Mouse (Mus musculus): ENCODE results near the gene Camsap2.

Camsap2 gene

GRCm38 (mm10) chr1:136344768-136345453 lies 993 bp downstream of the Camsap2 start:
- in situ Hi-C loops (cut with MboI, MseI): loop anchor here (10.0 kb wide), 1 partner anchor 1210 kb away; the partner anchor contains the start of gene Ptpn7

GRCm38 (mm10) chr1:136344281-136344680 lies 1.6 kb downstream of the Camsap2 start:
- in situ Hi-C loops (cut with MboI, MseI): loop anchor here (10.0 kb wide), 1 partner anchor 1209 kb away; the partner anchor contains the start of gene Ptpn7

- in situ Hi-C loops (cut with MboI, MseI): loop anchor here (10.0 kb wide), 1 partner anchor 1209 kb away; the partner anchor contains the start of gene Ptpn7
Observed at GRCm38 (mm10) chr1:136343727-136344126, 2.2 kb downstream of the Camsap2 start.

- in situ Hi-C loops (cut with MboI, MseI): loop anchor here (10.0 kb wide), 1 partner anchor 1206 kb away; the partner anchor contains the start of gene Ptpn7
Observed at GRCm38 (mm10) chr1:136340541-136340940, 5.4 kb downstream of the Camsap2 start.

- in situ Hi-C loops (cut with MboI, MseI): no loop called here
Observed at GRCm38 (mm10) chr1:136334743-136335142, 11.2 kb downstream of the Camsap2 start.

GRCm38 (mm10) chr1:136333512-136333911 lies 12.4 kb downstream of the Camsap2 start:
- in situ Hi-C loops (cut with MboI, MseI): no loop called here

- in situ Hi-C loops (cut with MboI, MseI): no loop called here
Observed at GRCm38 (mm10) chr1:136333071-136333470, 12.8 kb downstream of the Camsap2 start.

- in situ Hi-C loops (cut with MboI, MseI): no loop called here
Observed at GRCm38 (mm10) chr1:136331836-136332235, 14.1 kb downstream of the Camsap2 start.

GRCm38 (mm10) chr1:136329426-136329825 lies 16.5 kb downstream of the Camsap2 start:
- in situ Hi-C loops (cut with MboI, MseI): no loop called here

GRCm38 (mm10) chr1:136328640-136329039 lies 17.3 kb downstream of the Camsap2 start:
- in situ Hi-C loops (cut with MboI, MseI): no loop called here

GRCm38 (mm10) chr1:136327638-136328037 lies 18.3 kb downstream of the Camsap2 start:
- in situ Hi-C loops (cut with MboI, MseI): no loop called here

GRCm38 (mm10) chr1:136325933-136326332 lies 20.0 kb downstream of the Camsap2 start:
- in situ Hi-C loops (cut with MboI, MseI): no loop called here

GRCm38 (mm10) chr1:136322331-136322730 lies 23.6 kb downstream of the Camsap2 start:
- in situ Hi-C loops (cut with MboI, MseI): no loop called here

GRCm38 (mm10) chr1:136316317-136316716 lies 29.6 kb downstream of the Camsap2 start:
- in situ Hi-C loops (cut with MboI, MseI): no loop called here

- in situ Hi-C loops (cut with MboI, MseI): no loop called here
Observed at GRCm38 (mm10) chr1:136309193-136309592, 36.7 kb downstream of the Camsap2 start.

GRCm38 (mm10) chr1:136306424-136306823 lies 39.5 kb downstream of the Camsap2 start:
- in situ Hi-C loops (cut with MboI, MseI): no loop called here

- in situ Hi-C loops (cut with MboI, MseI): loop anchor here (10.0 kb wide), 1 partner anchor 1451 kb away; no protein-coding TSS in a partner anchor
Observed at GRCm38 (mm10) chr1:136293961-136294360, 51.9 kb downstream of the Camsap2 start.

- in situ Hi-C loops (cut with MboI, MseI): loop anchor here (10.0 kb wide), 1 partner anchor 1455 kb away; no protein-coding TSS in a partner anchor
Observed at GRCm38 (mm10) chr1:136289803-136290202, 56.1 kb downstream of the Camsap2 start.

GRCm38 (mm10) chr1:136277366-136277765 lies 68.5 kb downstream of the Camsap2 start:
- in situ Hi-C loops (cut with MboI, MseI): no loop called here

- in situ Hi-C loops (cut with MboI, MseI): no loop called here
Observed at GRCm38 (mm10) chr1:136268224-136268623, 77.7 kb downstream of the Camsap2 start.

GRCm38 (mm10) chr1:136266127-136266526 lies 79.8 kb downstream of the Camsap2 start:
- in situ Hi-C loops (cut with MboI, MseI): no loop called here

GRCm38 (mm10) chr1:136263355-136263754 lies 82.5 kb downstream of the Camsap2 start:
- in situ Hi-C loops (cut with MboI, MseI): no loop called here

GRCm38 (mm10) chr1:136260635-136261238 lies 85.2 kb downstream of the Camsap2 start, which contains the start of gene Gpr25:
TSS of gene Gpr25 (minus strand) at chr1:136260873.
- in situ Hi-C loops (cut with MboI, MseI): no loop called here
